ENCODE assay signal across 9 mouse cellular contexts in genomic region chr15:102460409-102460808, GRCm38 (mm10). TPM values are rescaled to one million over a fixed set of nuclear protein-coding genes. Genes with fewer than 3 reads are reported as not detected.
DNase-seq lines count a peak whose midpoint lies in the region; ATAC-seq lines count a peak whose summit lies in the region.
"Had no signal": no experiment of that assay in that cellular context is flagged by ENCODE, and none has a peak within 500 bp of the region (broad histone marks: within the 10 kb centered on the region; RNA-seq: fewer than 3 reads in every experiment).

No protein-coding gene starts in this region.

- peaks cover 12% of the 10 kb centered on the region for H3K36me3 ChIP-seq in heart, embryonic 10.5 days
- 0 out of 2 replicates have a peak, but pooled peaks cover 6% of the 10 kb centered on the region for H3K36me3 ChIP-seq in midbrain, embryonic 14.5 days (ENCODE audit: control insufficient read depth, insufficient read depth, low read length)
- peaks cover 7% of the 10 kb centered on the region; the same call in 1 of the 2 replicates for H3K36me3 ChIP-seq in midbrain, embryonic 15.5 days (replicated peaks)
- no peaks in the 10 kb centered on the region for H3K36me3 ChIP-seq in intestine, embryonic 14.5 days (ENCODE audit: control insufficient read depth, insufficient read depth, low read length)
- no peaks in the 10 kb centered on the region for H3K36me3 ChIP-seq in stomach, embryonic 14.5 days (ENCODE audit: control insufficient read depth, insufficient read depth, low read length)

- 0 out of 2 replicates have a peak overlapping the region, but pooled peaks have one; percentile 6 for H3K4me2 ChIP-seq in midbrain, embryonic 14.5 days (ENCODE audit: low read length)
- H3K4me2 ChIP-seq in midbrain, embryonic 15.5 days, result no peak overlapping the region
- peak overlapping the region; percentile 53; the same call in 1 of the 2 replicates for H3K4me2 ChIP-seq in intestine, embryonic 14.5 days (ENCODE audit: low read length)
- H3K4me2 ChIP-seq in stomach, embryonic 14.5 days (replicated peaks; ENCODE audit: low read depth, low read length), result peak overlapping the region; percentile 55

- H3K4me3 ChIP-seq in heart, embryonic 10.5 days, result peak overlapping the region; percentile 64
- no peak overlapping the region for H3K4me3 ChIP-seq in midbrain, embryonic 14.5 days (replicated peaks; ENCODE audit: low read depth, low read length)
- no peak overlapping the region for H3K4me3 ChIP-seq in midbrain, embryonic 15.5 days
- H3K4me3 ChIP-seq in intestine, embryonic 14.5 days (ENCODE audit: low read depth, low read length), result no peak overlapping the region
- H3K4me3 ChIP-seq in stomach, embryonic 14.5 days (ENCODE audit: low read depth, low read length), result 0 out of 2 replicates have a peak overlapping the region, but pooled peaks have one; percentile 37

- H3K4me1 ChIP-seq in heart, embryonic 10.5 days, result peaks cover 19% of the 10 kb centered on the region
- peaks cover 8% of the 10 kb centered on the region for H3K4me1 ChIP-seq in midbrain, embryonic 14.5 days (ENCODE audit: control insufficient read depth, insufficient read depth, low read length)
- H3K4me1 ChIP-seq in midbrain, embryonic 15.5 days, result peaks cover 21% of the 10 kb centered on the region
- no peaks in the 10 kb centered on the region; the same call in 1 of the 2 replicates for H3K4me1 ChIP-seq in intestine, embryonic 14.5 days (replicated peaks; ENCODE audit: control insufficient read depth, insufficient read depth, low read length)
- 0 out of 2 replicates have a peak, but pooled peaks cover 4% of the 10 kb centered on the region for H3K4me1 ChIP-seq in stomach, embryonic 14.5 days (ENCODE audit: control insufficient read depth, insufficient read depth, low read length)

- no peak overlapping the region for H3K9ac ChIP-seq in midbrain, embryonic 14.5 days (replicated peaks; ENCODE audit: low read length)
- no peak overlapping the region for H3K9ac ChIP-seq in midbrain, embryonic 15.5 days
- H3K9ac ChIP-seq in intestine, embryonic 14.5 days (ENCODE audit: low read length), result no peak overlapping the region
- H3K9ac ChIP-seq in stomach, embryonic 14.5 days (replicated peaks; ENCODE audit: low read depth, low read length), result no peak overlapping the region

- H3K27me3 ChIP-seq in heart, embryonic 10.5 days (ENCODE audit: insufficient read depth, poor library complexity, severe bottlenecking), result no peaks in the 10 kb centered on the region
- no peaks in the 10 kb centered on the region for H3K27me3 ChIP-seq in midbrain, embryonic 14.5 days (ENCODE audit: control insufficient read depth, insufficient read depth, low read length)
- no peaks in the 10 kb centered on the region for H3K27me3 ChIP-seq in midbrain, embryonic 15.5 days (replicated peaks)
- no peaks in the 10 kb centered on the region for H3K27me3 ChIP-seq in intestine, embryonic 14.5 days (replicated peaks; ENCODE audit: control insufficient read depth, insufficient read depth, low read length)
- no peaks in the 10 kb centered on the region for H3K27me3 ChIP-seq in stomach, embryonic 14.5 days (ENCODE audit: control insufficient read depth, insufficient read depth, low read length)

- WGBS in heart, embryonic 10.5 days, result 69% methylated on average over 12 of the region's 12 CpGs
- WGBS in midbrain, embryonic 14.5 days, result 79% methylated on average over 12 of the region's 12 CpGs
- WGBS in midbrain, embryonic 15.5 days, result 82% methylated on average over 12 of the region's 12 CpGs
- WGBS in intestine, embryonic 14.5 days, result 85% methylated on average over 12 of the region's 12 CpGs
- WGBS in stomach, embryonic 14.5 days, result 80% methylated on average over 12 of the region's 12 CpGs

- no peak for DNase-seq in heart, embryonic 10.5 days (ENCODE audit: low spot score)
- DNase-seq in heart, postnatal 4 days, result no peak
- no peak for DNase-seq in midbrain, embryonic 14.5 days
- DNase-seq in intestine, embryonic 14.5 days (ENCODE audit: low spot score), result no peak
- no peak for DNase-seq in layer of hippocampus, adult 9-10 months (ENCODE audit: low spot score)
- DNase-seq in urinary bladder, postnatal 4 days (ENCODE audit: low spot score in 2 of 2), result no peak

- H3K27ac ChIP-seq in heart, embryonic 10.5 days, result peak overlapping the region; percentile 49; the same call in 1 of the 2 replicates
- no peak overlapping the region for H3K27ac ChIP-seq in midbrain, embryonic 14.5 days (replicated peaks; ENCODE audit: low read depth, low read length)
- H3K27ac ChIP-seq in midbrain, embryonic 15.5 days, result no peak overlapping the region
- no peak overlapping the region for H3K27ac ChIP-seq in intestine, embryonic 14.5 days (ENCODE audit: low read depth)
- no peak overlapping the region for H3K27ac ChIP-seq in stomach, embryonic 14.5 days (ENCODE audit: low read length)

- H3K9me3 ChIP-seq in heart, embryonic 10.5 days, result no peaks in the 10 kb centered on the region
- no peaks in the 10 kb centered on the region for H3K9me3 ChIP-seq in midbrain, embryonic 14.5 days (ENCODE audit: control insufficient read depth, low read length)
- no peaks in the 10 kb centered on the region for H3K9me3 ChIP-seq in midbrain, embryonic 15.5 days
- no peaks in the 10 kb centered on the region for H3K9me3 ChIP-seq in intestine, embryonic 14.5 days (ENCODE audit: control insufficient read depth, low read length)
- no peaks in the 10 kb centered on the region for H3K9me3 ChIP-seq in stomach, embryonic 14.5 days (ENCODE audit: control insufficient read depth, low read depth, low read length)

- no peak for ATAC-seq in midbrain, embryonic 14.5 days (ENCODE audit: low FRiP score, low TSS enrichment)
- no peak for ATAC-seq in midbrain, embryonic 15.5 days (replicated peaks)
- no peak for ATAC-seq in intestine, embryonic 14.5 days (replicated peaks; ENCODE audit: low FRiP score, low TSS enrichment, low read depth)
- ATAC-seq in stomach, embryonic 14.5 days (ENCODE audit: insufficient number of reproducible peaks, insufficient read depth, low FRiP score, low read depth), result no peak

RNA-seq across cellular contexts. Expression of gene Prr13, which starts 1.6 kb away (rescaled TPM):
- polyA plus RNA-seq in heart, embryonic 10.5 days (2016; fragmentation: Nextera tagmentation; extraction: Ambion mirVana), result 82.8 and 101 TPM in 2 replicates
- 10 to 100 TPM; 26.4 to 28.0 TPM for total RNA-seq in heart, postnatal 4 days (2021)
- 127 and 133 TPM in 2 replicates for polyA plus RNA-seq in midbrain, embryonic 14.5 days (2014; fragmentation: Nextera tagmentation; extraction: Ambion mirVana)
- polyA plus RNA-seq in midbrain, embryonic 15.5 days (2015; fragmentation: Nextera tagmentation; extraction: Ambion mirVana), result 103 and 107 TPM in 2 replicates
- polyA plus RNA-seq in intestine, embryonic 14.5 days (2014; fragmentation: Nextera tagmentation; extraction: Ambion mirVana), result 132 and 141 TPM in 2 replicates
- polyA plus RNA-seq in stomach, embryonic 14.5 days (2014; fragmentation: Nextera tagmentation; extraction: Ambion mirVana), result 132 and 138 TPM in 2 replicates

RNA-seq across cellular contexts. Expression of gene Pcbp2, which starts 9.9 kb away (rescaled TPM):
- 143 and 183 TPM in 2 replicates for polyA plus RNA-seq in heart, embryonic 10.5 days (2016; fragmentation: Nextera tagmentation; extraction: Ambion mirVana)
- 100 to 1,000 TPM; 703 to 721 TPM for total RNA-seq in heart, postnatal 4 days (2021)
- polyA plus RNA-seq in midbrain, embryonic 14.5 days (2014; fragmentation: Nextera tagmentation; extraction: Ambion mirVana), result 187 TPM in 2 replicates
- polyA plus RNA-seq in midbrain, embryonic 15.5 days (2015; fragmentation: Nextera tagmentation; extraction: Ambion mirVana), result 123 and 126 TPM in 2 replicates
- polyA plus RNA-seq in intestine, embryonic 14.5 days (2014; fragmentation: Nextera tagmentation; extraction: Ambion mirVana), result 275 and 289 TPM in 2 replicates
- polyA plus RNA-seq in stomach, embryonic 14.5 days (2014; fragmentation: Nextera tagmentation; extraction: Ambion mirVana), result 298 and 302 TPM in 2 replicates

RNA-seq across cellular contexts. Expression of gene Amhr2, which starts 15.2 kb away (rescaled TPM):
- 1.6 and 2.4 TPM in 2 replicates for polyA plus RNA-seq in heart, embryonic 10.5 days (2016; fragmentation: Nextera tagmentation; extraction: Ambion mirVana)
- 1 to 10 TPM in 1 of 2 experiments, under 1 TPM in 1; 0.77 to 1.6 TPM for total RNA-seq in heart, postnatal 4 days (2021)
- polyA plus RNA-seq in midbrain, embryonic 14.5 days (2014; fragmentation: Nextera tagmentation; extraction: Ambion mirVana), result 0.18 and 0.39 TPM in 2 replicates
- polyA plus RNA-seq in midbrain, embryonic 15.5 days (2015; fragmentation: Nextera tagmentation; extraction: Ambion mirVana), result 0.30 and 0.34 TPM in 2 replicates
- 0.81 and 0.97 TPM in 2 replicates for polyA plus RNA-seq in intestine, embryonic 14.5 days (2014; fragmentation: Nextera tagmentation; extraction: Ambion mirVana)
- polyA plus RNA-seq in stomach, embryonic 14.5 days (2014; fragmentation: Nextera tagmentation; extraction: Ambion mirVana), result 0.94 and 1.2 TPM in 2 replicates

RNA-seq across cellular contexts. Expression of gene Gm10337, which starts 43.1 kb away (rescaled TPM):
- not detected in 2 replicates for polyA plus RNA-seq in heart, embryonic 10.5 days (2016; fragmentation: Nextera tagmentation; extraction: Ambion mirVana)
- 1 to 10 TPM in 1 of 2 experiments, not detected in 1; 7.3 TPM for total RNA-seq in heart, postnatal 4 days (2021)
- 9.6 TPM in 1 of 2 replicates, not detected in the other for polyA plus RNA-seq in midbrain, embryonic 14.5 days (2014; fragmentation: Nextera tagmentation; extraction: Ambion mirVana)
- 13.8 and 16.1 TPM in 2 replicates for polyA plus RNA-seq in midbrain, embryonic 15.5 days (2015; fragmentation: Nextera tagmentation; extraction: Ambion mirVana)
- 3.4 TPM in 1 of 2 replicates, not detected in the other for polyA plus RNA-seq in intestine, embryonic 14.5 days (2014; fragmentation: Nextera tagmentation; extraction: Ambion mirVana)
- 4.5 and 7.0 TPM in 2 replicates for polyA plus RNA-seq in stomach, embryonic 14.5 days (2014; fragmentation: Nextera tagmentation; extraction: Ambion mirVana)
- total RNA-seq: left cerebral cortex, postnatal 14 days had no signal

RNA-seq across cellular contexts. Expression of gene Sp1, which starts 54.5 kb away (rescaled TPM):
- polyA plus RNA-seq in heart, embryonic 10.5 days (2016; fragmentation: Nextera tagmentation; extraction: Ambion mirVana), result 5.7 and 7.6 TPM in 2 replicates
- total RNA-seq in heart, postnatal 4 days (2021), result 10 to 100 TPM; 55.5 to 74.3 TPM
- polyA plus RNA-seq in midbrain, embryonic 14.5 days (2014; fragmentation: Nextera tagmentation; extraction: Ambion mirVana), result 6.0 and 7.4 TPM in 2 replicates
- polyA plus RNA-seq in midbrain, embryonic 15.5 days (2015; fragmentation: Nextera tagmentation; extraction: Ambion mirVana), result 3.4 and 4.1 TPM in 2 replicates
- polyA plus RNA-seq in intestine, embryonic 14.5 days (2014; fragmentation: Nextera tagmentation; extraction: Ambion mirVana), result 14.4 and 15.8 TPM in 2 replicates
- polyA plus RNA-seq in stomach, embryonic 14.5 days (2014; fragmentation: Nextera tagmentation; extraction: Ambion mirVana), result 16.9 and 18.9 TPM in 2 replicates

Comparison
In these comparisons a context has a peak if more than half of its experiments do, and no peak if none do; other contexts are left out.
1. H3K4me3 ChIP-seq: peak in heart, embryonic 10.5 days (single experiment) and stomach, embryonic 14.5 days (single experiment); none in midbrain, embryonic 14.5 days (single experiment), midbrain, embryonic 15.5 days (single experiment) and intestine, embryonic 14.5 days (single experiment).